Mouse (Mus musculus): ENCODE data around the gene Sowahd. TPM values are rescaled to one million over a fixed set of nuclear protein-coding genes. Genes with fewer than 3 reads are reported as not detected.
"Not testable (repeated sequence)": the region's sequence is repeated elsewhere in the genome, so short reads cannot be mapped to it uniquely, and the experiment has no call there.

The Sowahd gene
- total RNA-seq (2021), result not detected
- long read RNA-seq, experiment 1, result 0 reads
- long read RNA-seq, experiment 2, result 0 reads

DNA sequence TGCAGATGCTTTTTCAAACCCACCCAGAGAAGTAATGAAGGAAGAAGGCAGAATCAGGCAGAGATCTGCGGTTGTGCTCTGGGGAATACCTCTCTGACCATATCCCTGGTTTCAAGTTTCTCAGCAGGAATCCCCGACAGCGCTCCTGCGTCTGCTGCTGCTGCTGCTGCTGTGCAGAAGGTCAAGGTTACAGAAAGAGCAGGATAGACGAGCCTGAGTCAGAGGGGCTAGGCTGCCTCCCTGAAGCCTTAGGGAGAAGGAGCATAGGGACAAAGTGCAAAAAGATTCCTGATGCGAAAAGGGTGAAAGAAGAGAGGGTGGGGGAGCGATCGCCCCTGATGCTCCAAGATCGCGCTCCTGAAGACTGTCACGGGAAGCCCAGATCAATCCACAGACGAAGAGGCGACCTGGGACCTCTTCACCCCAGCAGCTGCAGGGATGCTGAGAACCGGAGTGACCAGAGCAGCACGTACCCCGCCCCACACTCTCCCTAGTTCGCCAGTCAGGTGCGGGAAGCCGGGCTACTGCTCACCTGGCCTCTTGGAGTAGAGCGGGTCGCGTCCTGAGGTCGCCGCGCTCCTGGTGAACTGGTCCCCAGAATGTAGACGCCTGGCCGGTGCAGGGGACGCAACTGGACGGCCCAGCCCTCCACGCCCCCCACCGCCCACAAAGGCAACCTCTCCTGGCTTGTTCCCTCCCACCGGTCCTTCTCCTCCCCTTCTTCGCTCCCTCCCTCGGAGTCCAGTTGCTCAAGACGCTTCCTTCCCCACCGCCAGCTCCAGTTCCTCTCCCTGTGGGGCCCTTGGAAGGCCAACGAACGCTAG is at the start of gene Sowahd:
Gene Sowahd, plus strand, starts transcription at position 780 of the 824 bp plus-strand sequence.
- no peak for DNase-seq
- intact Hi-C loops (cut with DNase I; ENCODE audit: low total_unique reads), result no loop called here

DNA sequence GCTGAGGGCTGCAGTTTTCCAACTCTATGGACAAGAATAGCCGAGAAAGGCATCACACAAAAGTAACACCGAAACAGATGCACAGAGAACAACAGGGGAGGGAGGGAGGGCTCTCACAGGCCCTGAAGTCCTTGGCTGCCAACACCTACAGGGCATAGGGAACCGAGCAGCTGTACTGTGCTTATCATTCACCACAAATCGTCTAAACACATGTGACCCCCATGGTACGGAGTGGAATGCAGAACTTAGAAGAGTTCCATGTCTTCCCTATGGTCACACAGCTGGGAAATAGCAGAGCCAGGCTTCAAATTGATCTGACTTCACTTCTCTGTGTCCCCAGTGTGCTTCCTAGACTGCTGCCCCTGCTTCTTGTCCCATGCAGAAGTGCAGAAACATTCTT is 34.8 kb upstream of the Sowahd start:
- intact Hi-C loops (cut with DNase I; ENCODE audit: low total_unique reads), result no loop called here
- DNase-seq, result no peak

DNA sequence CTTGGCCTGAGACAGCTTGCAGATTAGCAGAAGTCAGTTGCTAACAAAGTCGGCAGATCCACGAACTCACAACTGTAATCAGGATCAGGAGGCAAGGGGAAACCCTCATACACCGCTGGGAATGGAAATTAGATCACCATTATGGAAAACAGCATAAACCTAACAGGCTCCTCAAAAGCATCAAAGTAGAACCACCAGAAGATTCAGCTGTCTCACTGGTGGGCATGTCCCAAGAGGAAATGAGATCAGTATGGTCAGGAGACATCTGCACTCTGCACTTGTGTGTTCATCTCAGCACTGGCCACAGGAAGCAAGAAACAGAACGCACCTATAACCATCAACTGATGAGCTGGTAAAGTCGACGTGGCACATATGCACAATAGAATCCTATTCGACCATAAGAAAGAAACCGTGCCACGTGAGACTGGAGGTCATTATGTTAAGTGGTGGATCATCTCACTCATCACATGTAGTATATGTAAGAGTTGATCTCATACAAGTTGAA is 30.4 kb upstream of the Sowahd start:
- no peak for DNase-seq
- intact Hi-C loops (cut with DNase I; ENCODE audit: low total_unique reads), result loop anchor here (5.0 kb wide), 1 partner anchor 86 kb away; no protein-coding TSS in a partner anchor

DNA sequence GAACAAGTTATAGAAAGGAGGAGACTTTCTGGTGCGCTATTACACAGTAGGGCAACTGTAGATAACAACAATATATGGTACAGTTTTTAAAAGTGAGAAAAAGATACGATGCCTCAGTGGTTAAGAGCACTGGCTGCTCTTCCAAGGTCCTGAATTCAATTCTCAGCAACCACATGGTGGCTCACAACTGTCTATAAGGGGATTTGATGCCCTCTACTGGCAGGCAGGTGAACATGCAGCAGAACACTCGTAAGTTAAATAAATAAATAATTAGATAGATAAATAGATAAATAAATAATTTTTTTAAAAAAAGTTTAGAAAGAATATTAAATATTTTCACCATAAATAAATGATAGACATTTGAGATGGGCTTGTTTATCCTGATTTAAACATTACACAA is 29.6 kb upstream of the Sowahd start:
- DNase-seq, result no peak
- intact Hi-C loops (cut with DNase I; ENCODE audit: low total_unique reads), result loop anchor here (5.0 kb wide), 1 partner anchor 87 kb away; no protein-coding TSS in a partner anchor

DNA sequence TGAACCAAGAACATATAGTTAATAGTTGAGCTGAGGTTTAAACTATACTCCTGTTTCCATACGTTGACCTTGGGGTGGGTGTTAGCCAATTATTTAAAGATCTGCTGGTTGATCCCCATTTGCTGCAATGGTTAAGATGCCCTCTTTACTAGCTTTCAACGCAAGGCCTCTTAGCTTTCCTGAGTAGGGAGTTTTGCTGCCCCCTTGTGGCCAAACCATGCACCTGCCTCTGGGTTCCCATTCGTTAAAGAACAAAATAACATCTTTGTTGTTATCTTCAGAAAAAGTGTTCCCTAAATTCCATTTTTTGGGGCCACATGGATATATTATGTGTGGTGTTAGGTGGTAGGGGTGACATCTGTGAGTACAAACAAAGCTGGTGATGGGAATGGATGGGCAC is 26.0 kb upstream of the Sowahd start:
- intact Hi-C loops (cut with DNase I; ENCODE audit: low total_unique reads), result no loop called here
- peak; percentile 50 for DNase-seq

GRCm38 (mm10) chrX:37023652-37024309 is 24.9 kb upstream of the Sowahd start:
- intact Hi-C loops (cut with DNase I; ENCODE audit: low total_unique reads), result no loop called here
- DNase-seq, result peak; percentile 6

DNA sequence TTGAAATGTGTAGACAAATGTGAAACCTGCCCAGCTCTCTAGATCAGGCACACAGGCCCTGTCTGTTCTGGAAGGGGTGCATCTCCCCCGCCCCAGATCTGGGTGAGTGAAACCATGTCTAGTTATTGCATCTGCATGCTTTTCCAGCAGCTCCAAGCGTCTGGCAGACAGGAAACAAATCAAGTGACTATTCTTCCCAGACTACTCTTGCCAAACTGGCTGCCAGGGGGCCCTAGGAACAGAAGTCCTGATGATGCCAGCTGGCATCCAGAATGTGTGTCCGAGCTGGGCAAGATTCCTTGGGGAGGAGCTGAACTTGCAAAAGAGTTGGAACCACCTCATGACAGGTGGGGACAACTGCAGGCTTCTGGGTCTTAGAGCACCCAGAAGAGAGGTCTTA is 20.3 kb upstream of the Sowahd start:
- DNase-seq, result peak; percentile 32
- intact Hi-C loops (cut with DNase I; ENCODE audit: low total_unique reads), result no loop called here

- intact Hi-C loops (cut with DNase I; ENCODE audit: low total_unique reads), result no loop called here
These were observed 5.9 kb upstream of the Sowahd start for GRCm38 (mm10) chrX:37042726-37043125.

GRCm38 (mm10) chrX:37048890-37049823 is 512 bp downstream of the Sowahd start:
- DNase-seq, result peak; percentile 13
- intact Hi-C loops (cut with DNase I; ENCODE audit: low total_unique reads), result no loop called here

More at GRCm38 (mm10) chrX:37042726-37043125, 5.9 kb upstream of the Sowahd start:
- DNase-seq, result peak; percentile 27

DNA sequence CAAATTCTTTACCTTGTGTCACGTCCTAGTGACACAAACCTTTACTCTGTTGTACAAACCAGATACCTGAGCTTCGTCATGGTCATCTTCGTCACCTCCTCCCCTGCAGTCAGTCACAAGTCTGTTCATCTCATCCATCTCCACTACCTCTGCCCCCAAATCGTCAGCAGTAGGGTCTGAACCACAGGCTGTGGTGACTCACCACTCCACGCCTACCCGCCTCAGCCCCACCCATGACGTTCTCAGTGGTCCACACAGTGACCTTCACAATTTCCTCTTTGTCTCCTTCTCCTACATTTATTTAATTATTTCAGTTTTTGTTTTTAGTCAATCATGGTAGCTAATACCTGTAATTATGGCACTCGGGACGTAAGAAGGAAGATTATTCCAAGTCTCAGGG is 15.3 kb downstream of the Sowahd start:
- no peak for DNase-seq
- intact Hi-C loops (cut with DNase I; ENCODE audit: low total_unique reads), result no loop called here

DNA sequence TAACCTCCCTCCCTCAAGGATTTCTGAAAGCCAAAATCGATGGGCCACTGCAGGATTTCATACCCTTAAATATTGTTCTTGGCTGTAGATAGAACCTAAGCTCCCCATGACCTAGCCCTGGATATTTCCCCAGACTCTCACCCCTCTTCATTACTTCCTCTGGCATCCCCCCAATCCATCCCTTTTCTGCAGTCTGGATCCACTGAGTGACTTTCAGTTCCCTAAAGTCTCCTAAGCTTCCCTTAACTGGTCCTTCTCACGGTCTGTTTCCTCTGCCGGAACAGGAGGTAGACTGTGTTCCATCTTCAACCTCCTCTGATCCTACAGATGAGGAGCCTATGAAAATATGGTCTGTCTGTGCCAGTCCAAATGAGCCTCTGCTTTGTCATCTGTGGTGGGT is 18.7 kb downstream of the Sowahd start:
- intact Hi-C loops (cut with DNase I; ENCODE audit: low total_unique reads), result no loop called here
- DNase-seq, result no peak

DNA sequence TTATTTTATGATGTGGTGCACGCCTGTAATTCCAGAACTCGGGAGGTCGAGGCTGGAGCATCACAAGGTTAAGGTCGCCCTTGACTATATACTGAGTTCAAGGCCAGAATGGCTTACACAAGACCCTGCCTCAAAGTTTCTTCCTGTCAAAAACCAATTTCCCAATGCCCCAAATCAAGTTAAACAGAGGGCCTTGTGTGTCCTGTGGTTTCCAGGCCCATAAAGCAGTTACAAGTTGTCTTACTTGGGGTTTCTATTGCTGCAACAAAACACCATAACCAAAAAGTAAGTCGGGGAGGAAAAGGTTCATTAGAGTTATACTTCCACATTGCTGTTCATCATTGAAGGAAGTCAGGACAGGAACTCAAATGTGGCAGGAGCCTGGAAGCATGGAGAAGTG is 20.1 kb downstream of the Sowahd start:
- intact Hi-C loops (cut with DNase I; ENCODE audit: low total_unique reads), result no loop called here
- DNase-seq, result no peak

GRCm38 (mm10) chrX:37074262-37074892 is 25.7 kb downstream of the Sowahd start:
- peak; percentile 30 for DNase-seq
- intact Hi-C loops (cut with DNase I; ENCODE audit: low total_unique reads), result no loop called here

- no peak for DNase-seq
- intact Hi-C loops (cut with DNase I; ENCODE audit: low total_unique reads), result no loop called here
These were observed 28.0 kb downstream of the Sowahd start for GRCm38 (mm10) chrX:37076651-37077050.

DNA sequence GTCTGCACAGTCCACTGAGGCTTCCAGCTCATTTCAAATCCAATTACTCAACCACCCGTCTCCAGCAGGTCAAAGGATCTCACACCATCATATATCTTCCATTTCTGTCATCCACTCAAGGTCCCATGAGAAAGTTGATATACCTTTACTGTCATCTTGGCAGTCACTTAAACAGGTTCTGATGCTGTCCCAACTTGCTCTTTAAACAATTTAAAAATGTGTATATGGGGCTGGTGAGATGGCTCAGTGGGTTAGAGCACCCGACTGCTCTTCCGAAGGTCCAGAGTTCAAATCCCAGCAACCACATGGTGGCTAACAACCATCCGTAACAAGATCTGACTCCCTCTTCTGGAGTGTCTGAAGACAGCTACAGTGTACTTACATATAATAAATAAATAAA is 31.7 kb downstream of the Sowahd start:
- intact Hi-C loops (cut with DNase I; ENCODE audit: low total_unique reads); DNase-seq: not testable (repeated sequence)

- no peak for DNase-seq
- intact Hi-C loops (cut with DNase I; ENCODE audit: low total_unique reads), result no loop called here
These were observed 32.5 kb downstream of the Sowahd start for GRCm38 (mm10) chrX:37081194-37081593.

GRCm38 (mm10) chrX:37084318-37084926 is 35.8 kb downstream of the Sowahd start:
- intact Hi-C loops (cut with DNase I; ENCODE audit: low total_unique reads), result no loop called here
- no peak for DNase-seq

DNA sequence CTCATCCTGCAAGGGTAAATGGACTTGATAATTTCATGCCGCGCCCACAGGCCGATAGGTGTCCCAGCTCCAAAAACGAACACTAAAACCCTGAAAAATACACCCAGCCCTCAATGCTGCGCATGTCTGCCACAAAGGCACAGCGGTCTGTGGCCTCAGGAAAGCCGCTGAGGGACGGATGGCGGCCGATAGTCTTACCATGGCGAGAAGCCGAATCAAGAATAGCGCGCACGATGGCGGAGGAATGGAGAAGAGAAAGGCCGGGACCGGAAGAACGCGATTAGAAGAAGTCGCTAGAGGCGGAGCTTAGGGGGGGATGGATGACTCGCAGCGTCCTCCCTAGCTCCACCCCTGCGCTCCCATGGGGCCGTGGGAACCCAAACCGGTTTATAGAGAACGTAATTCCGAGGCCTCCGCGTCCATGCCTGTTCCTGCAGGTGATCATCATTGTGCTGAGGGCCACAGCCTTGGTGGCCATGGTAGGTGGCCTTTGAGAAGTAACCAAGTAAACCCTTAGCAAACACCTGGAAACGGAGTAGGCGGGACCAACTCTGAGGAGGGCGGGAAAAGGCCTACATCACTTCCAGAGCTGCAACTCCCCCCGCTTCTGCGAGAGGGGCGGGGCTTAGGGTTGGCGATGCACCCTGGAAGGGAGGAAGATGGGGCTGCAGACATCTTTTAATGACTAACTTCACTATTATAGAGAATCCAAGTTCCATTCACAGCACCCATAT is 36.4 kb downstream of the Sowahd start, which contains the start of gene Rpl39:
Gene Rpl39, minus strand, starts transcription at position 476 of the 734 bp plus-strand sequence.
- DNase-seq, result peak; percentile 87
- intact Hi-C loops (cut with DNase I; ENCODE audit: low total_unique reads), result no loop called here

Measured in gastrocnemius, postnatal 14 days (tissue).